Mouse (Mus musculus): ENCODE data around the gene Mtln. TPM values are rescaled to one million over a fixed set of nuclear protein-coding genes. Genes with fewer than 3 reads are reported as not detected.
A peak's percentile ranks its signal among the peaks of the same experiment; 100 is the strongest.

Gene Mtln
- polyA plus RNA-seq, 1 experiment from 2014 or later = 24.2 TPM

DNA sequence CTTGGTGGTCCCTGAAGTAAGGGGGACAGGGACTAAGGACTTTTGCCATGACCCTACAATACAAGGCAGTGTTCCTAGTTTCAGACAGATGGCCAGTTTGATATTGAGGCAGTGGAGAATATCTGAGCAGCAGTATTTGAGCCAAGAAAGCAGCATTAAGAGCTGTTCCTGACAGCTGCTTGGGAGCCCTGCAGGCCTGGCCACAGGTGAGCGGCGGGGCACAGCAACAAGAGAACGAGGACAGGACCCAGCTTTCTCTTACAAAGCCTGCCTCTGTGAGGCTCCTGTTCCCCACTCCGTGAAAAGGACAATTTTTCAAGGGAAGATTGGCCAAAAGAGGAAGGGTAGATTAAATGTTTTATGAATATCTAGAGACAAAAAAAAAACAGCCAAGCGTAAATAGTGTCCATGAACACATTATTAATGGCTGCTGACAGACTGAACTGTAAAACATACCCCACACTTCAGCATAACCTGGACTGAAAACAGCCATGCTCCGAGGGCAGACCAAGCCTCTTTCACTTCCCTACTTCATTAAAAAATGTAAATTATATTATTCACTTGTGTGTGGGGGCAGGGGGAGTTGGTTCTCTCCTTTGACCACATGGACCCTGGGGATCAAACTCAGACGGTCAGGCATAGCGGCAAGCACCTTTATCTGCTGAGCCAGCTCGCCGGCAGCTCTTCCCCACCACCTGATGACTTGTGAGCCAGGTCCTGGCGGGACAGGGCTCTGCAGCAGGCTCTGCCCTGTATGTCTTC, 40.3 kb downstream of the Mtln start:
- 76% methylated on average over 11 of the region's 11 CpGs for WGBS
- no peak overlapping the region for H3K4me2 ChIP-seq
- H3K36me3 ChIP-seq = peaks cover 10% of the 10 kb centered on the region
- H3K27ac ChIP-seq = 0 out of 2 replicates have a peak overlapping the region, but pooled peaks have one; percentile 23
- H3K27me3 ChIP-seq = no peaks in the 10 kb centered on the region
- no peaks in the 10 kb centered on the region for H3K9me3 ChIP-seq
- H3K4me3 ChIP-seq (replicated peaks) = no peak overlapping the region
- no peak overlapping the region for H3K9ac ChIP-seq (replicated peaks)
- H3K4me1 ChIP-seq (replicated peaks) = no peaks in the 10 kb centered on the region
- ATAC-seq (ENCODE audit: insufficient number of reproducible peaks, insufficient read depth, low FRiP score, low TSS enrichment, low read depth) = no peak

DNA sequence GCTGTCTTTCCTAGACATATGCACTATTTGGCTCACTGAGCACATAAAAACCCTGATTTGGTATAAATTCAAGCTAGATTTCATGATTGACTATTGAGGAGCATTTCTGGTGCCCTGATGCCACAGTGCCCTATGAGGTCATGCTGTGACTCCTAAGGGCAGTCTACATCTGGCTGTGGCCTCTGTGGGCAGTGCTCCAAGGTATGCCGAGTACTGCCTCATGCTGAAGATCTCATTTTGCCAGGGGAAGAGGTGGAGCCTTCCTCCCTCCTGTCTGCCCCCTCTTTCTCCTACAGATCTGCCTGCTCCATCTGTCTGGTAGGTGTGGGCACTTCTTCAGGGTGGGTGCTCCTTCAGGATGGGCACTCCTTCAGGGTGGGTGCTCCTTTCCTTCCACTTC, 42.9 kb downstream of the Mtln start:
- no peak overlapping the region for H3K4me3 ChIP-seq (replicated peaks)
- ATAC-seq (ENCODE audit: insufficient number of reproducible peaks, insufficient read depth, low FRiP score, low TSS enrichment, low read depth) = no peak
- no peaks in the 10 kb centered on the region for H3K4me1 ChIP-seq (replicated peaks)
- no peak overlapping the region for H3K9ac ChIP-seq (replicated peaks)
- no peaks in the 10 kb centered on the region for H3K27me3 ChIP-seq
- 72% methylated on average over 1 of the region's 1 CpGs for WGBS
- H3K9me3 ChIP-seq = no peaks in the 10 kb centered on the region
- H3K36me3 ChIP-seq = peaks cover 5% of the 10 kb centered on the region; the same call in 1 of the 2 replicates
- no peak overlapping the region for H3K4me2 ChIP-seq
- no peak overlapping the region for H3K27ac ChIP-seq

DNA sequence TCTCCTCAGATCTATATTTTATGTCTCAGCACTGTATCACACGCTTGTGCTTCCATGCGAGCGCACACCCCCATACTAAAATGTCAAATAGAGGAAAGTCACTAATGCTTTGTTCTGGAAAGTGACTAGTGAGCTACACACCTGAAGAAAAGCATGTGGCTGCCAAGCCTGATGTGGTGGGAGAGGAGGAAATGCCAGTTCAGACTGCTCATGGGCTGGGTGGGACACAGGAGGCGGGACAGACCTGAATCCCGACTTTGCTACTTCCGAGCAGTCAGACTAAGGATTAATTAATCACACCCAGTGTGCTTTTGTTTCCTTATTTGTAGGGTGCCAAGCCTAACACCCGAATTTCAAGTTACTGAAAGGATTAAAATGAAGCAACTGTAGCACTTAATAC, 44.0 kb downstream of the Mtln start:
- H3K4me3 ChIP-seq (replicated peaks) = no peak overlapping the region
- H3K9ac ChIP-seq (replicated peaks) = no peak overlapping the region
- no peak overlapping the region for H3K4me2 ChIP-seq
- WGBS = 71% methylated on average over 7 of the region's 7 CpGs
- H3K27me3 ChIP-seq = no peaks in the 10 kb centered on the region
- H3K27ac ChIP-seq = no peak overlapping the region
- H3K36me3 ChIP-seq = peaks cover under 1% of the 10 kb centered on the region; the same call in 1 of the 2 replicates
- no peaks in the 10 kb centered on the region for H3K9me3 ChIP-seq
- ATAC-seq (ENCODE audit: insufficient number of reproducible peaks, insufficient read depth, low FRiP score, low TSS enrichment, low read depth) = no peak
- H3K4me1 ChIP-seq (replicated peaks) = no peaks in the 10 kb centered on the region

DNA sequence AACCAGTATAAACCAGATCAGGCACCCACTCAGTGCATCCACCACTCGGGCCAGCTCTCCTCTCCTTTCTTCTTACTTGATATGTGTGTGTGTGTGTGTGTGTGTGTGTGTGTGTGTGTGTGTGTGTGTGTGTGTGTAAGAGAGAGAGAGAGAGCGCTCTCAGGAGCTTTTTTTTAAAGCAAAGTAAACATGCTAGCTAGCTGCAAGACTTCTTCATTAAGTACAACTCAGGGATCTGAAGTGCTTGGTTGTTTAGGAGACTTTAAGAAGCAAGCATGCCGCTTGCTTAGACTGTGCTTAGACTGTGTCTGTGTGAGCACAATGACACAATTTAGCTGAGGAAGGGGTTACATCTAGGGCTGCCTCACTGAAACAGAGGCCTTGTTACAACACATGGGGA, 49.7 kb downstream of the Mtln start:
- H3K27ac ChIP-seq = peak overlapping the region; percentile 4
- H3K36me3 ChIP-seq = peaks cover 6% of the 10 kb centered on the region; the same call in 1 of the 2 replicates
- no peaks in the 10 kb centered on the region for H3K27me3 ChIP-seq
- ATAC-seq (ENCODE audit: insufficient number of reproducible peaks, insufficient read depth, low FRiP score, low TSS enrichment, low read depth) = no peak
- no peak overlapping the region for H3K4me3 ChIP-seq (replicated peaks)
- H3K4me1 ChIP-seq (replicated peaks) = no peaks in the 10 kb centered on the region
- H3K4me2 ChIP-seq = no peak overlapping the region
- H3K9me3 ChIP-seq = no peaks in the 10 kb centered on the region
- WGBS = 78% methylated on average over 3 of the region's 3 CpGs
- H3K9ac ChIP-seq (replicated peaks) = no peak overlapping the region

Other genes starting within 250 kb of the Mtln start
- 5.6 and 6.7 TPM in 2 replicates for gene Zfp661, start 205.4 kb downstream of the Mtln start, polyA plus RNA-seq (2016; fragmentation: Nextera tagmentation; extraction: Ambion mirVana)
- gene Mrps5, start 205.3 kb downstream of the Mtln start, polyA plus RNA-seq (2016; fragmentation: Nextera tagmentation; extraction: Ambion mirVana) = 153 and 162 TPM in 2 replicates
- 0.16 and 0.45 TPM in 2 replicates for gene Mal, start 135.8 kb downstream of the Mtln start, polyA plus RNA-seq (2016; fragmentation: Nextera tagmentation; extraction: Ambion mirVana)
- gene Mall, start 62.6 kb downstream of the Mtln start, polyA plus RNA-seq (2016; fragmentation: Nextera tagmentation; extraction: Ambion mirVana) = 1.9 and 2.1 TPM in 2 replicates
- gene Nphp1, start 3.6 kb downstream of the Mtln start, polyA plus RNA-seq (2016; fragmentation: Nextera tagmentation; extraction: Ambion mirVana) = 36.2 and 44.2 TPM in 2 replicates
- gene Bub1, start 39.4 kb upstream of the Mtln start, polyA plus RNA-seq (2016; fragmentation: Nextera tagmentation; extraction: Ambion mirVana) = 84.3 and 87.0 TPM in 2 replicates
- gene Acoxl, start 46.4 kb upstream of the Mtln start, polyA plus RNA-seq (2016; fragmentation: Nextera tagmentation; extraction: Ambion mirVana) = 0.13 and 0.16 TPM in 2 replicates

All from limb, embryonic 12.5 days (tissue).